9 mouse cellular contexts compared by ENCODE assay signal in the genomic region with DNA sequence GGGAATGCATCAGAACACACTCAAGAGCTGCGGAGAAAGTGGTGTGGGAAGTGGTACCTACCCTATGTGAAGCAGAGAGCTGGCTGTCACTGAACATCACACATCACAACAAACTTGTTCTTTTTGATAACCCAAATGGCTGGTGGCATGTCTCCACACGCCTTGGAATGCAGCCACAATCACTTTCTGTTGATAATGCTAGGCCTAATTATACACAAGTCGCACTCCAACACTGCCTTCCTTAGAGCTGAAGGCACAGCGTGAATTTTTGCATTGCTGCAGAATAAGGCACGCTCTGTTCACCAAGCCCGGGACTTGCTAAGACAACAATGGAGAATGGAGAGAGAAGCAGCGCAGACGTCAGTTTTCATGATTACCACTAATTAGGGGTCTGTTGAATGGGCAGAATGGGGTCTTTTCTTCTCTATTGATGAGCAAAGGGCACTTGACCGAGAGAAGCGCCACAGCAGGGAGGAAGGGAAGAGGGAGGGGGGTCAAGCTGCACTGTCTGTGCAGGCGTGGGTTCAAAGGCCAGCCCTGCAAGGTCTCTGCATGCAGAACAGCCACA.
DNase-seq lines count a peak whose midpoint lies in the region; ATAC-seq and TF ChIP-seq lines count a peak whose summit lies in the region.
"Had no signal": no experiment of that assay in that cellular context is flagged by ENCODE, and none has a peak within 500 bp of the region (broad histone marks: within the 10 kb centered on the region; RNA-seq: fewer than 3 reads in every experiment).

No protein-coding gene starts in this region.

- no peaks in the 10 kb centered on the region for H3K9me3 ChIP-seq in intestine, embryonic 14.5 days (ENCODE audit: control insufficient read depth, low read length)
- no peaks in the 10 kb centered on the region for H3K9me3 ChIP-seq in intestine, postnatal 0 days (ENCODE audit: control insufficient read depth)
- no peaks in the 10 kb centered on the region for H3K9me3 ChIP-seq in midbrain, embryonic 12.5 days
- no peaks in the 10 kb centered on the region for H3K9me3 ChIP-seq in kidney, embryonic 15.5 days (replicated peaks)

- no peak overlapping the region for H3K4me3 ChIP-seq in intestine, embryonic 14.5 days (ENCODE audit: low read depth, low read length)
- H3K4me3 ChIP-seq in intestine, postnatal 0 days (ENCODE audit: low read depth, low read length), result no peak overlapping the region
- H3K4me3 ChIP-seq in layer of hippocampus, adult 2 months, result no peak overlapping the region
- H3K4me3 ChIP-seq in midbrain, embryonic 12.5 days, result no peak overlapping the region
- no peak overlapping the region for H3K4me3 ChIP-seq in kidney, embryonic 15.5 days (replicated peaks)

- no peak for TF ChIP-seq CTCF in intestine, postnatal 0 days (IDR thresholded peaks at IDR 0.05; ENCODE audit: low read depth)
- TF ChIP-seq CTCF in layer of hippocampus, adult 2 months (conservative IDR thresholded peaks at IDR 0.05), result no peak

- H3K36me3 ChIP-seq in intestine, embryonic 14.5 days (ENCODE audit: control insufficient read depth, insufficient read depth, low read length), result peaks cover 2% of the 10 kb centered on the region; the same call in 1 of the 2 replicates
- H3K36me3 ChIP-seq in intestine, postnatal 0 days (ENCODE audit: control insufficient read depth, insufficient read depth), result no peaks in the 10 kb centered on the region
- H3K36me3 ChIP-seq in midbrain, embryonic 12.5 days, result no peaks in the 10 kb centered on the region
- no peaks in the 10 kb centered on the region for H3K36me3 ChIP-seq in kidney, embryonic 15.5 days

- WGBS in intestine, embryonic 14.5 days, result 64% methylated on average over 11 of the region's 11 CpGs
- 71% methylated on average over 11 of the region's 11 CpGs for WGBS in intestine, postnatal 0 days
- WGBS in midbrain, embryonic 12.5 days, result 23% methylated on average over 11 of the region's 11 CpGs
- WGBS in kidney, embryonic 15.5 days, result 70% methylated on average over 11 of the region's 11 CpGs

- DNase-seq in intestine, embryonic 14.5 days (ENCODE audit: low spot score), result no peak
- DNase-seq in frontal cortex, postnatal 10 days (ENCODE audit: low spot score in 2 of 2), result peak; percentile 47 to 68
- peak; percentile 59 to 67 for DNase-seq in layer of hippocampus, adult 2 months (ENCODE audit: low spot score in 2 of 2)
- DNase-seq in kidney, postnatal 36 days, result no peak
- DNase-seq in natural killer cell, adult 2 months (ENCODE audit: low spot score in 2 of 2), result no peak

- peaks cover 11% of the 10 kb centered on the region for H3K4me1 ChIP-seq in intestine, embryonic 14.5 days (replicated peaks; ENCODE audit: control insufficient read depth, insufficient read depth, low read length)
- H3K4me1 ChIP-seq in intestine, postnatal 0 days (replicated peaks; ENCODE audit: control insufficient read depth, insufficient read depth, low read length), result no peaks in the 10 kb centered on the region
- peaks cover 20% of the 10 kb centered on the region for H3K4me1 ChIP-seq in midbrain, embryonic 12.5 days
- peaks cover 22% of the 10 kb centered on the region for H3K4me1 ChIP-seq in kidney, embryonic 15.5 days

- no peak overlapping the region for H3K27ac ChIP-seq in intestine, embryonic 14.5 days (ENCODE audit: low read depth)
- no peak overlapping the region for H3K27ac ChIP-seq in intestine, postnatal 0 days (ENCODE audit: low read depth, low read length)
- H3K27ac ChIP-seq in layer of hippocampus, adult 2 months, result no peak overlapping the region
- H3K27ac ChIP-seq in midbrain, embryonic 12.5 days (replicated peaks), result 0 out of 2 replicates have a peak overlapping the region, but pooled peaks have one; percentile 17
- no peak overlapping the region for H3K27ac ChIP-seq in kidney, embryonic 15.5 days
- H3K27ac ChIP-seq: macrophage had no signal

- no peaks in the 10 kb centered on the region for H3K27me3 ChIP-seq in intestine, embryonic 14.5 days (replicated peaks; ENCODE audit: control insufficient read depth, insufficient read depth, low read length)
- H3K27me3 ChIP-seq in intestine, postnatal 0 days (replicated peaks; ENCODE audit: control insufficient read depth, insufficient read depth, low read length), result no peaks in the 10 kb centered on the region
- H3K27me3 ChIP-seq in midbrain, embryonic 12.5 days, result no peaks in the 10 kb centered on the region
- H3K27me3 ChIP-seq in kidney, embryonic 15.5 days, result no peaks in the 10 kb centered on the region

- H3K9ac ChIP-seq in intestine, embryonic 14.5 days (ENCODE audit: low read length), result no peak overlapping the region
- H3K9ac ChIP-seq in intestine, postnatal 0 days (ENCODE audit: low read depth, low read length), result no peak overlapping the region
- H3K9ac ChIP-seq in midbrain, embryonic 12.5 days (replicated peaks), result no peak overlapping the region
- no peak overlapping the region for H3K9ac ChIP-seq in kidney, embryonic 15.5 days

- H3K4me2 ChIP-seq in intestine, embryonic 14.5 days (ENCODE audit: low read length), result no peak overlapping the region
- H3K4me2 ChIP-seq in intestine, postnatal 0 days (replicated peaks; ENCODE audit: low read depth), result no peak overlapping the region
- no peak overlapping the region for H3K4me2 ChIP-seq in midbrain, embryonic 12.5 days (replicated peaks)
- no peak overlapping the region for H3K4me2 ChIP-seq in kidney, embryonic 15.5 days

- ATAC-seq in intestine, embryonic 14.5 days (replicated peaks; ENCODE audit: low FRiP score, low TSS enrichment, low read depth), result peak; percentile 26; the same call in 1 of the 2 replicates
- ATAC-seq in intestine, postnatal 0 days, result no peak
- ATAC-seq in midbrain, embryonic 12.5 days (ENCODE audit: low FRiP score, low read depth), result peak; percentile 88
- no peak for ATAC-seq in kidney, embryonic 15.5 days (replicated peaks; ENCODE audit: low FRiP score)

Comparison
In these comparisons a context has a peak if more than half of its experiments do, and no peak if none do; other contexts are left out.
1. ATAC-seq: peak in intestine, embryonic 14.5 days (single experiment) and midbrain, embryonic 12.5 days (single experiment); none in intestine, postnatal 0 days (single experiment) and kidney, embryonic 15.5 days (single experiment).
2. DNase-seq: peak in frontal cortex, postnatal 10 days (2 of 2) and layer of hippocampus, adult 2 months (2 of 2); none in intestine, embryonic 14.5 days (single experiment), kidney, postnatal 36 days (0 of 2) and natural killer cell, adult 2 months (0 of 2).